Mouse (Mus musculus) heart, postnatal 4 days (tissue): ENCODE data around the gene Slc7a7. TPM values are rescaled to one million over a fixed set of nuclear protein-coding genes. Genes with fewer than 3 reads are reported as not detected.

ENCODE experiments used
- DNase-seq: peaks from one replicate; pipeline ENCODE4 v3.0.0; 2021
- total RNA-seq, 2 experiments: library from RNA; stranded (reverse); gene quantifications; 2 replicates each; pipeline ENCODE4 v1.2.3; 2021

Gene Slc7a7
- total RNA-seq, 2 experiments from 2014 or later, result 5.2 to 7.8 TPM

DNA sequence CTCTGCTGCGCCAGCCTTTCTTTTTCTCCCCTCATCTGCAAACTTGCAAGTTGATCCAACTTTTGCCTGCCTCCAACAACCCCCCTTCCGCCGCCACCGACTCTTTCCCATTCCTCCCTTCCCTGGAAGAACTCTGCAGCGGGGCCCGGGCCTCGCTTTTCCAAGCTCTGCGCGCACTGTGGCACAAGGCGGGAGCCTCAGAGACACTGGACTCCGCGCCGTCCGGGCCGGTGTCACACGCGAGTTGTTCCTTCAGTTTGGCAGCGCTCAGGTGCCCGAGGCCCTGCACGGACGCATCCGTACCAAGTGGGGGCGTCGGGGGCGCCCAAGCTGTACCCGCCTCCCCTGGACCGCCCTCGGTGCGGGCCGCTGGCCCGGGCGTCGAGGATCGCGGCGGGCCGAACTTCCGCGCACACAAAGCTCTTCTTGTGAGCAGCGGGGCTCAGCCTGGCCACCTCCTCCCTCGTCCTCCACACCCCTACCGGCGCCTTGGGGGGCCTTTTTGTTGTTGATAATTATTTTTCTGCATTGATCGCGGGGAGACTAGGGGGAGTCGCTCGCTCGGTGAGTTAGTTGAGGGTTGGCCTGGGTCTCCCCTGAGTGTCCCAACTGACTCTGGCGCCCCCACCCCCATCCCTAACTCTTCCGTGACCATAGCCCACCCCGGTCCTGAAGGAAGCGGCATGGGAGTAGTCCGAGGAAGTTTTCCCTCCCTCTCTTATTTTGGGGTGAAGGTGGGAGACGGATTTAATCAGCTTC, 14.7 kb upstream of the Slc7a7 start:
- peak; percentile 67 for DNase-seq

DNA sequence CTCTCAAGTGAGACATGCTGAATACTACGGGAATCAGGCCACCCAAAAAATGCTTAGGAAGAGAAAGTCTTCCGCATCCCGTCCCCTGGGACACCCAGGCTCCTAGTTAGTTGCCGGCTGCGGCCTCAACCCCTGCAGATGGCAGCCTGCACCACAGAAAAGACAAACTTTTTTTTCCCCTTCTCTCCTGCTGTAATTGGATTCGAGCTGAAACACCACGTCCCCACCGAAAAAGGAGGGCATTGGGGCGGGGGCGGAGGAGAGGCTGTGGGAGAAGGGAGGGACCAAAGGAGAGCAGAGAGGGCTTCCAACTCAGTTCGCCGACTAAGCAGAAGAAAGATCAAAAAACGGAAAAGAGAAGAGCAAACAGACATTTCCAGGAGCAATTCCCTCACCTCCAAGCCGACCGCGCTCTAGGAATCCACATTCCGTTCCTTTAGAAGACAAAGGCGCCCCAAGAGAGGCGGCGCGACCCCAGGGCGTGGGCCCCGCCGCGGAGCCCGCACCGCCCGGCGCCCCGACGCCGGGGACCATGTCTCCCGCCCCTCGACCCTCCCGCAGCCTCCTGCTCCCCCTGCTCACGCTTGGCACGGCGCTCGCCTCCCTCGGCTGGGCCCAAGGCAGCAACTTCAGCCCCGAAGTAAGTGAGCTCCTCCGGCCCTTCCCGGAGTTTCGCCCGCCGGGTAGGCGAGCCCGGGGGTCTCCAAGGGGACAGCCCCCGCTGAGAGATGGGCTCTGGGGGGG, 13.9 kb upstream of the Slc7a7 start, which contains the start of gene Mmp14:
Gene Mmp14, plus strand, starts transcription at position 279 of the 744 bp plus-strand sequence.
- DNase-seq, result peak; percentile 83

DNA sequence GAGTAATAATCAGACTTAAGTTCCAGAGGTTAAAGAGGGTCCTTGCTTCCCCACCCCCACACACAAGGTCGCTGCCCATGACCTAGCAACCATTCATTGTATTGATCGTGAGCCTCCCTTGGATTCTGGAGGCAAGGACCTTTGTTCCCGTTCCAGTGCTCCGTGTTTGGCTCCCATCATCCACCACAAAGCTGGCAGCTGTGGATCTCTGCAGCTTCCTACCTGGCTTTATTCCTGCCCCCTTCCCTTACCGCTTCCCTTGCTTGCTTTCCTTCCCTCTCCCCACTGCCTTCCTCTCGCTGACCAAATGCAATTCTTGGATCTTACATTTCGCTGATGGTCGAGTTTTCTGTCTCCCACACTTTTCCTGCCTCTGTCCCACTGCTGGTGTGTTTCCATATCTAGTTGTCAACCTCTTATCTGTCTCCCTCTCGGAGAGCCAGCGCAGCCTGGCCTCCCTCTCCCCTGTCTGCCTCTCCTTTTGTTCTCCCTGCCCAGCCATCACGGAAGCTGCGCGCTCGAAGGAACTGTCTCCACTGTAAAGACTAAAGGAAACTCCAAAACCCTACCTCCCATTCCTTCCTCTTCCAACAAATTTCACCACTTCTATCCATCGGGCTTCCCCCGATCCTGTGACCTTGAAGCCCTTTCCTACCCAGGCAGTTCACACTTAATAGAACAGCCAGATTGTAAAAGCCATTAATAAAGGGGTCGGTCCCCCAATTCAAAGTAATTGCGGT, 13.0 kb upstream of the Slc7a7 start:
- peak; percentile 52 for DNase-seq

GRCm38 (mm10) chr14:54429332-54430093, 11.9 kb upstream of the Slc7a7 start:
- no peak for DNase-seq

GRCm38 (mm10) chr14:54428421-54428820, 10.8 kb upstream of the Slc7a7 start:
- no peak for DNase-seq

DNA sequence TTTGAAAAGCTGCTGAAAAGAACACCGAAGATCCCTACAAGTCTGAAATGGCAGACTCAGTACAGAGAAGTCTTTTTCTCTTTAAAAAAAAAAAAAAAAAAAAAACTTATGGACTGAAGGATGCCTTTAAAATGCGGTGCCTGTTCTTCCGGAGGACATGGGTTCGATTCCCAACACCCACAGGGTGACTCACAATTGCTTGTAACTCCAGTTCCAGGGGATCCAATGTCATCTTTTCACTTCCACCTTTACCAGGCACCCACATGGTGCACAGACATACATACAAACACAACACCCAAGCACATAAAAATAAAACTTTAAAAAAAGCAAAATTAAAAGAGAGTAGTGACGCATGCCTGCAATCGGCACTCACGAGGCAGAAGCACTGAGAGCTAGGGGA, 10.1 kb upstream of the Slc7a7 start:
- no peak for DNase-seq

- peak; percentile 95 for DNase-seq
Observed at GRCm38 (mm10) chr14:54426689-54427398, 9.3 kb upstream of the Slc7a7 start, which contains the start of gene Mrpl52. TSS of gene Mrpl52 (plus strand) at chr14:54426909.

DNA sequence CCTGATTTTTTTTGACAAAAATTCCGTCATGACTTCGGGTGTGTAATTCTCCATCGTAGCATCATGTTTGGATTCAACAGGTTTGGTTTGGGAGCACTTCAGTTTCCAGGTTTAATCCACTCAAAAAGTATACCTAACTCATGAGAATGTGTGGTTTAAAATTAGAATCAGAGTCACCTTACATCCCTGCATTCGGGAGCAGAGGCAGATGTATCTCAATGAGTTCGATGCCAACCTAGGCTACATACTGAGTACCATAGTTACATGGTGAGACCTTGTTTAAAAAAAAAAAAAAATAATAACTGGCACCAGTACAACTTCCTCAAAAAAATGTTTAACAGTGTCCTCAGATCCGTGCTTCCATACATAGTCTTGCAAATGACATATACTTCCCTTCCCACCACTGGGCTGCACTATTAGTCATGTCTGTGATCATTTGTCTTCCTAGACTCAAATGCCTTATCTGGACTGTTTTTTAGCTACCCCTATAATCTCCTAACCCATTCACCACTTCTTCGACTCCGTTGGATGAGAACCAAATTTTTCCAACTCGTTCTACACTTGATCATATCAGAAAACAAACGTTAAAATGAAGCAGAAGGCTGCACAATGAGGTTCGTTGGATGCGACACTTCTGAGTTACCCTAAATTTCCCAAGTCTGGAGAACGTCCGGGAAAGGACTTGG, 8.6 kb upstream of the Slc7a7 start:
- no peak for DNase-seq

DNA sequence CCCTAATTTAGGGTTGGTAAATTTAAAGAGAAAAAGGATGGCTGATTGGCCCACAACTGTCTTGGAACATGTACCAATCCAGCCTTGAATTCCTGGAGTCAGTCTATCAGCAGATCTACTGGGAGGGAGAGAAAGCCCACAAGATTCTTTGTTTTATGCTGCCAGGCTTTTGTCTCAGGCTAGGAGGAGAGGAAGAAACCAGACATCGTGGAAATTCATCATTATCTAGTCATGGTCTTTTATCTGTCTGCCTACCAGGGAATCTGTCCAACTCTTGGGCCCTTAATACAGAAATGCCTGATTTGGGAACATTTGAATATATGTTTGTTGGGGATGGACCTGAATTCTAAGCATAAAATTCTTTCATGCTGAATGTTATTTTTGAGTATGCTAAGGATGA, 8.0 kb upstream of the Slc7a7 start:
- DNase-seq, result no peak

GRCm38 (mm10) chr14:54424634-54425033, 7.1 kb upstream of the Slc7a7 start:
- no peak for DNase-seq

DNA sequence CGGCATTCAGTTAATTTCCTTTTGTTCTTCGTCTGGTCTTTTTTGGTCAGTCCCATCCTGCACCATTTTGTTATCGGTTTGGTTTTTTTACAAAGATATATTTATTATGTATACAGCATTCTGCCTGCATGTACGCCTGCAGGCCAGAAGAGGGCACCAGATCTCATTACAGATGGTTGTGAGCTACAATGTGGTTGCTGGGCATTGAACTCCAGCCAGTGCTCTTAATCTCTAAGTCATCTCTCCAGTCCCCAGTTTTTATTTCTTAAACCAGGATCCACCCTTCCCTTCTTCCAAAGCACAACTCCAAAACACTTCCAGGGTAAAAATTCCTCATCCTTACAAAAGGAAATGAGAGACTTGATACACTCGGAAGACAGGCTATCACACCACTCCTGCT, 5.8 kb upstream of the Slc7a7 start:
- no peak for DNase-seq

GRCm38 (mm10) chr14:54421014-54421413, 3.4 kb upstream of the Slc7a7 start:
- DNase-seq, result no peak

DNA sequence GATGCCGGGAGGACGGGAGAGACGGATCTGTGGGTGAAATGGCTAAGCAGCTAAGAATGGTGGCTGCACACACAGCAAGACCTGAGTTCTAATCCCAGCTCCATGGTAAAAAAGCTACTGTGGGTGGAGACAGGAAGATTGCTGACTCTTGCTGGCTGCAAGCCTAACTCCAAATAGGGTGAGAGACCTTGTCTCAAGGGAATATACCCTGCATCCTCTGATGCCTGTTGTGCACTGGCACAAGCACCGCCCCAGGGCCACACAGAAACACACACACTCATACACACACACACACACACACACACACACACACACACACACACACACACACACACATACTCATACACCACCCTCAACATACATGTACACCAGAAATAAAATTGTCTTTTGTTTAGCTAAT, 750 bp downstream of the Slc7a7 start:
- no peak for DNase-seq

DNA sequence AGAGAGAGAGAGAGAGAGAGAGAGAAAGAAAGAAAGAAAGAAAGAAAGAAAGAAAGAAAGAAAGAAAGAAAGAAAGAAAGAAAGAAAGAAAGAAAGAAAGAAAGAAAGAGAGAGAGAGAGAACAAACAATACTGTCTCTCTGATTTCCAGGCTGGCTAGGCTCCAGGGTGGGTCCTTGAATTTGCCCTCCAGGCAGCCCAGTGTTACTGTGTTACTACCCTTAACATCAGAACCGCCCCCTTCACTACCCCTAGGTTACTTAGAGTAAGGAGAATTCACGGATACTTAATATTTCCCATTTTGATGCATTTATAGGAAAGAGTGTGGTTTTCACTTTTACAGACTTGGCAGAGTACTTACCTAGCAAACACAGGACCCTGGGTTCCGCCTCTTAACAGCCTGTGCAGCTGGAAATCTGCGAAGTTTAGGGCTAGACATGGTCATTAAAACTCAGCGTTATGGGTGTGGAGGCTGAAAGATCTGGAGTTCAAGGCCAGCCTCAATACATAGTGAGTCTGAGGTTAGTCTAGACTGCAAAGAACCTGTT, 1.3 kb downstream of the Slc7a7 start:
- DNase-seq, result no peak

GRCm38 (mm10) chr14:54415241-54416020, 2.1 kb downstream of the Slc7a7 start:
- no peak for DNase-seq

GRCm38 (mm10) chr14:54413877-54414700, 3.5 kb downstream of the Slc7a7 start:
- peak; percentile 43 for DNase-seq

- DNase-seq, result peak; percentile 76
Observed at GRCm38 (mm10) chr14:54412629-54413170, 4.9 kb downstream of the Slc7a7 start.

GRCm38 (mm10) chr14:54412000-54412576, 5.5 kb downstream of the Slc7a7 start:
- no peak for DNase-seq
